Mouse (Mus musculus): ENCODE measurements around the gene C1qb. TPM values are rescaled to one million over a fixed set of nuclear protein-coding genes. Genes with fewer than 3 reads are reported as not detected.

Gene C1qb
- total RNA-seq, 2 experiments from 2014 or later, result 55.7 to 58.1 TPM

Other genes starting within 250 kb of the C1qb start
- 10 to 100 TPM; 16.9 to 18.0 TPM for gene Ephb2, start 50.2 kb downstream of the C1qb start, total RNA-seq (2021)
- 10 to 100 TPM; 40.6 to 47.2 TPM for gene C1qc, start 6.9 kb upstream of the C1qb start, total RNA-seq (2021)
- gene C1qa, start 12.6 kb upstream of the C1qb start, total RNA-seq (2021), result 10 to 100 TPM; 49.6 to 50.7 TPM
- gene Epha8, start 70.6 kb upstream of the C1qb start, total RNA-seq (2021), result 1 to 10 TPM; 4.7 to 5.5 TPM
- gene Zbtb40, start 162.6 kb upstream of the C1qb start, total RNA-seq (2021), result 10 to 100 TPM in 1 of 2 experiments, 1 to 10 TPM in 1; 7.9 to 18.6 TPM